Mouse (Mus musculus): ENCODE data around the gene Zfp36l1.

Zfp36l1 gene

DNA sequence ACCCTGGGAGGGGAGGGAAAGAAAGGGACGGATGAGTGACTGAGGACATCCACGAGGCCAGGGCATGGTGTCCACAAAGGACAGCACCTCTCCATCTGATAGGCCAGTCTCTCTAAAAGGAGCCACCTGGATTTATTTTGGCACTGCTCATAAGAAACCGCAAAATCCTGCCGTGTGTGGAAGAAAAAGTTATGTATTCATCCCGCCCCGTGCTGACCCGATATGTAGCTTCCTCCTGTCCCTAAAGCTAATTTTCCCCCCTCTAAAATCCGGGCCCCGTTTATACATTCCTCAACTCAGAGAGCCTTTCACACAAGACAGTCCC is 2.3 kb downstream of the Zfp36l1 start:
- no peak for DNase-seq (ENCODE audit: low read depth, low spot score)

GRCm38 (mm10) chr12:80109753-80110545 is 2.9 kb downstream of the Zfp36l1 start:
- DNase-seq (ENCODE audit: low read depth, low spot score), result no peak

- DNase-seq (ENCODE audit: low read depth, low spot score), result peak; percentile 83
These were observed 3.7 kb downstream of the Zfp36l1 start for GRCm38 (mm10) chr12:80108896-80109668.

GRCm38 (mm10) chr12:80106896-80107667 is 5.7 kb downstream of the Zfp36l1 start:
- no peak for DNase-seq (ENCODE audit: low read depth, low spot score)

DNA sequence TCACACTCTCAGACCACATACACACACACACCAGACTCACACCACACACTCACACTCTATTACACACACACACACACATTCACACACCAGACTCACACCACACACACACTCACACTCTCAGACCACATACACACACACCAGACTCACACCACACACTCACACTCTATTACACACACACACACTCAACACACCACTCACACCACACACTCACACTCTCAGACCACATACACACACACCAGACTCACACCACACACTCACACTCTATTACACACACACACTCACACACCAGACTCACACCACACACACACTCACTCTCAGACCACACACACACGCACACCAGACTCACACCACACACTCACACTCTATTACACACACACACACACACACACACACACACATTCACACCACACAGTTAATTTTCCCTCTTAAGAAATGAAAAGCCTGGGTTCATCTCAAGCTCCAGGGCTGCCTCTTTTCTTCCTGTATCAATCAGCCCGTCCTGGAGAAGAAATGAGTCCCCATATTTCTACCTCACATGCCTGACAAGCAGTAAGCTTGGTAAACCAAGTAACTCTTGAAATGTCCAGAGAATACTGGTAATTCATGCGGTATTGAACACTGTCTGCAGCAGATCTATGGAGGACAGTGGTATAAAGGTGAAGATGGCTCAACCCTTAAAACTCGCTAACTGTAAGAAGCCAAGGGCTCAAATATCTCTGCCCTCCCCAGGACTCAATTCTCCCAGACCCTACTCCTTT is 6.5 kb downstream of the Zfp36l1 start:
- no peak for DNase-seq (ENCODE audit: low read depth, low spot score)

DNA sequence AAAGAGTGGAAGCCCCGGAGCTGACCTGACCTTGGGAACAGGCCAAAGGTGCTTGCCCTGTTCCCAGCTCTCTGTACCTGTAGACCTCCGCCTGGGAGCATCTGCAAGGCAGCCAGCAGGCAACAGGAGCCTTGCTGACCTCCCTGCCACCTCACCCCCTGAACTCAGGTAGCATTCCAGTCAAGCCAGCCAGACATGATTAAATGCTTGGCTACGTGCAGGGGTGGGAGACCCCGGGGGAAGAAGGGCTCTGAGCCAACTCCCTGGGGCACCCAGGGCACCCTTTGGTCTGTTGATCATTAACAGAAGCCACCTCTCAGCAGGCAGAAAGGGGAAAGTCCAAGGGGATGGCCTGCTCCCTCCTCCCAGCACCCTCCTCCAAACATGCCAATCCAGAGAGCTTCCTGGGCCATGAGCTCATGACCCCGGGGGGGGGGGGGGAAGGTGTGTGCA is 9.3 kb downstream of the Zfp36l1 start:
- DNase-seq (ENCODE audit: low read depth, low spot score), result no peak

DNA sequence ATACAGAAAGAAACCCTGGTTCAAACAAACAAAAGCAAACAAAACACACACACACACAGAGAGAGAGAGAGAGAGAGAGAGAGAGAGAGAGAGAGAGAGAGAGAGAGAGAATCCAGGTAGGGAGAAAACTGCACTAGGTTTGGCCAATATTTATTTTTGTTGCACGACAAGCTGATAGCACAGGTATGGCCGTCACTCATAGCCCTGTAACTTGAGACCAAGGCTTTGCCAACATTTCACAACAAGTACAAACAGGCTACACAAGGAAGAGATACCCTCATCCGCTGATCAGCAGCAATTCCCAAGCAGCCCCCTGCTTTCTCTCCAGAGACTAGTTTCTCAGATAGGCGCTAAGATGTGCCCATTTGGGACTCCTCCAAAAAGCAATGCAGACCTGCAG is 9.7 kb downstream of the Zfp36l1 start:
- DNase-seq (ENCODE audit: low read depth, low spot score), result no peak

- DNase-seq (ENCODE audit: low read depth, low spot score), result no peak
These were observed 14.0 kb downstream of the Zfp36l1 start for GRCm38 (mm10) chr12:80098825-80099224.

DNA sequence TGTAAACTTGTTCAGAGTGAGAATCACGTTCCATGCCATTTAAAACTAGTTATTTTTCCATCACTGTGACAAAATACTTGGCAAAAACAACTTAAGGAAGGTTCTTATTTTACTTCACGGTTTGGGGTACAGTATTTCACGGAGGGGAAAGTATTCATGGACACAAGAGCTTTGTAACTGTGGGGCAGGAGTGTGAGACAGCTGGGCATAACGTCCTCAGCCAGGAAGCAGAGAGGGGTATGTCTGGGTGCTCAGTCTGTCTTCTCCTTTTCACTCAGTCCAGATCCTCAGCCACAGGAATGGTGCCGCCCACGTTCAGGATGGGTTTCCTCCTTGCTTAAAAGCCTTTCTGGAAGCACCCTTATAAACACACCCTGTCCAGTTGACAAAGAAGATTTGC is 16.1 kb downstream of the Zfp36l1 start:
- DNase-seq (ENCODE audit: low read depth, low spot score), result no peak

DNA sequence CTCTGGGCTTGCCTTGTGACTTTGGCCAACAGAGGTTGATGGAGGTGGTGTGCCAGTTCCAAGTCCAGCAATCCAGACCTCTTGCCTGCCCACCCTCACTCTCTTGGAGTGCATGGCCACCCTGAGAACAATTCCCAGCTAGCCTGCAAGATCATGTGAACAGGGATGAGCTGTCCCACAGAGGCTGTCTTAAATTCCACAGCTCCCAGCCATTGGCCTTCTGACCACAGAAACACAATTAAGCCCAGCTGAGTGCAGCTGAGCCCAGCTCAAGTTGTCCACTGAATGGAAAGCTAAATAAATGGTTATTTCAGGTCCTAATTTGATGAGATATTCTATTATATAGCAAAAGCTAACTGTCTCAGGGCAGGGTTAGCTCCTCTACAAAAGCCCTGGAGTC is 20.0 kb downstream of the Zfp36l1 start:
- DNase-seq (ENCODE audit: low read depth, low spot score), result no peak

GRCm38 (mm10) chr12:80091080-80091479 is 21.7 kb downstream of the Zfp36l1 start:
- DNase-seq (ENCODE audit: low read depth, low spot score), result no peak

- no peak for DNase-seq (ENCODE audit: low read depth, low spot score)
These were observed 22.3 kb downstream of the Zfp36l1 start for GRCm38 (mm10) chr12:80090529-80090928.

GRCm38 (mm10) chr12:80088143-80088542 is 24.7 kb downstream of the Zfp36l1 start:
- no peak for DNase-seq (ENCODE audit: low read depth, low spot score)

DNA sequence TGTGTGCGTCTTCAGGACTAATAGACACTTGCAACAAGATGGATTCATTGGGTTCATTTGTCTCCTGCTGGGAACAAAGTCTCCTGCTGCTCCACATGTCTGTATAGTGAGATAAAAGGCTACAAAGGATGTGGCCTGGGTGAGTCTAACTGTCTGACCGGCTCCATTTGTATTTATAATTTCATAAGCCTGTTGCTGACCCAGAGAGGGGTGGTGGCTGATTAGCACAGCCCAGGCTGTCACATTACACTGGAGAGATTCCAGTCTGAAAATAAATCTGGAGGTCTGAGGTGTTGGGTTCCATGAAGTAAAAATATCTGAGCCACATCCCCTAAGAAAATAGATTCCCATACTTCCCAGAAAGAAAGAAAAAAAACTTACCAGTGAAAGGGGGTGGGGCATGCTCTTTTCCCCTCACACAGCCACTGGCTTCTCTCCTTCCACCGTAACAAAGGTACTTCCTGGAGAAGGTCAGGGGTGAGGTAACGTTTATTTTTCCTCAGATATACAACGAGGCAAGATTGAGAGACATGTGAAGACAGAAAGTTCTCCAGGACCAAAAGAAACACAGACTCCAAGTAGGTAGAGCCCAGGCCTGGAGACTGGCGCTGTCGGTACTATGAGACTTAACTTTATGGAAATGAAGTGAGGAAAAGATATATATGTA is 28.2 kb downstream of the Zfp36l1 start:
- DNase-seq (ENCODE audit: low read depth, low spot score), result peak; percentile 75

- DNase-seq (ENCODE audit: low read depth, low spot score), result peak; percentile 86
These were observed 28.9 kb downstream of the Zfp36l1 start for GRCm38 (mm10) chr12:80083937-80084336.

DNA sequence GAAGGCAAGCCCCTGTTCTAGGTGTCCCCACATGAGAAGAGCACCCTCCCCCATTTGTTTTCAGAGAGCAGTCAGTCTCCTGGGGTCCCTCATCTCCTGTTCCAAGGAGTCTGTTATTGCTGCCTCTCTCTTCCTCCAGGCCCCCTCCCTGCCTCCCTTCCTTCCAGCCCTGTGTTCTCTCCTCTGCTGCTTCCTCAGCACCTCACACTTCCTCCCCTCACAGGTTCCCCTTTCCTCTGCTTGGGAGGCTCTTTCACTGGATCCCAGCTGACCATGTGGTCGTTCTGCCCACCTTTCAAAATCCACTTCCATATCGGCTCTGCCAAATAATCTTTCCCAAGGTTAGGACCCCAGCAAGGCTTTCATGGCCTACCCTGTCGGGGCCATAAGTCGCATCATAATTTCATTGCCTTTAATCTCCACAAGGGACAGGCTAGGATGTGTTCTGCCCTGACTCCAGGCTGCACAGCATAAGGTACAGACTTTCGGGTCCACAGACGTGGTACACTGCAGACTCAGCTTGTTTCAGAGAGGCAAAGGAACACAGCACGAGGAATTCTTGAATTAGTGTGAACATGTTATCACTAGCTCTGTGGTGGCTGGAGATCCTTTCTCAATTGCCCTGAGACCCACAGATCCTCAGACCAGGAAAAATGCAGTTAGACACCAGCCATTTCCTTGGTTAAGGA is 29.5 kb downstream of the Zfp36l1 start:
- DNase-seq (ENCODE audit: low read depth, low spot score), result no peak

GRCm38 (mm10) chr12:80082730-80083129 is 30.1 kb downstream of the Zfp36l1 start:
- DNase-seq (ENCODE audit: low read depth, low spot score), result no peak

GRCm38 (mm10) chr12:80081440-80081839 is 31.4 kb downstream of the Zfp36l1 start:
- DNase-seq (ENCODE audit: low read depth, low spot score), result no peak

- DNase-seq (ENCODE audit: low read depth, low spot score), result no peak
These were observed 32.9 kb downstream of the Zfp36l1 start for GRCm38 (mm10) chr12:80079937-80080336.

- DNase-seq (ENCODE audit: low read depth, low spot score), result no peak
These were observed 38.5 kb downstream of the Zfp36l1 start for GRCm38 (mm10) chr12:80074331-80074730.

All from skeletal muscle tissue, adult 2 months (tissue).